11 mouse cellular contexts compared by ENCODE assay signal in the genomic region with DNA sequence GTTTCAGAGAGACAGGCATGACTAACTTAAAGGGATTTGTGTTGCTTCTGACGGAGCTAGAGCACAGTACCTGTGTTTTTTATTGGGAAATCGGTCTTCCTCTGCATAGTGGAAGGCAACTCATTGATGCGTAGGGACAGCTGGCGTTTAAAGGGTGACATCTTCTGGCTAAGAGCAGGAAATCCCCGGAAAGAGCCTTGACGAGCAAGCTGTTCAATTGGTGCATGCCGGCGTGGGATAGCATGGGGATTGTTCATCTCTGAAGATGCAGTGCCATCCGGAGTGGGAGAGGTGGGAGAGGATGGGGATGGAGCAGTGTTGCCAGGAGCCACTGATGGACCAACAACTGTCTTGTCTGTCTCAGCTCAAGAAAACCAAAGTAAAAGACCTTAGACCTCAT. TPM values are rescaled to one million over a fixed set of nuclear protein-coding genes. Genes with fewer than 3 reads are reported as not detected.
DNase-seq lines count a peak whose midpoint lies in the region; ATAC-seq lines count a peak whose summit lies in the region.
"Had no signal": no experiment of that assay in that cellular context is flagged by ENCODE, and none has a peak within 500 bp of the region (broad histone marks: within the 10 kb centered on the region; RNA-seq: fewer than 3 reads in every experiment).

No protein-coding gene starts in this region.

- no peak overlapping the region for H3K27ac ChIP-seq in hindbrain, embryonic 15.5 days (replicated peaks)
- H3K27ac ChIP-seq in hindbrain, embryonic 10.5 days = no peak overlapping the region
- H3K27ac ChIP-seq: lung, embryonic 15.5 days; neural tube, embryonic 12.5 days had no signal

- H3K4me1 ChIP-seq in hindbrain, embryonic 15.5 days (replicated peaks) = no peaks in the 10 kb centered on the region
- H3K4me1 ChIP-seq in hindbrain, embryonic 10.5 days (replicated peaks) = no peaks in the 10 kb centered on the region
- H3K4me1 ChIP-seq: lung, embryonic 15.5 days; neural tube, embryonic 12.5 days had no signal

- peaks cover 47% of the 10 kb centered on the region for H3K36me3 ChIP-seq in hindbrain, embryonic 15.5 days
- peaks cover 93% of the 10 kb centered on the region for H3K36me3 ChIP-seq in hindbrain, embryonic 10.5 days

- no peaks in the 10 kb centered on the region for H3K9me3 ChIP-seq in hindbrain, embryonic 15.5 days
- H3K9me3 ChIP-seq in hindbrain, embryonic 10.5 days = peaks cover 5% of the 10 kb centered on the region

- DNase-seq in hindbrain, embryonic 10.5 days (ENCODE audit: low spot score) = no peak
- DNase-seq in Muller cell, postnatal 12 days (ENCODE audit: inconsistent ontology term) = peak; percentile 40
- DNase-seq in brain, embryonic 18.5 days (ENCODE audit: low read depth, low spot score) = peak; percentile 37
- DNase-seq in left cerebral cortex, postnatal 14 days (ENCODE audit: low spot score in 2 of 2) = peak; percentile 50 to 58
- DNase-seq in lung, postnatal 36 days = no peak
- DNase-seq in adrenal gland, adult 18-20 months (ENCODE audit: low spot score in 2 of 2) = no peak
- no peak for DNase-seq in yolk sac, embryonic 10.5 days (ENCODE audit: low spot score)
- DNase-seq: adrenal gland, postnatal 36 days had no signal

- H3K27me3 ChIP-seq in hindbrain, embryonic 15.5 days = no peaks in the 10 kb centered on the region
- H3K27me3 ChIP-seq in hindbrain, embryonic 10.5 days (ENCODE audit: insufficient read depth, poor library complexity, severe bottlenecking) = no peaks in the 10 kb centered on the region
- H3K27me3 ChIP-seq: lung, embryonic 15.5 days; neural tube, embryonic 12.5 days had no signal

- no peak overlapping the region for H3K4me3 ChIP-seq in hindbrain, embryonic 15.5 days
- H3K4me3 ChIP-seq in hindbrain, embryonic 10.5 days = no peak overlapping the region
- H3K4me3 ChIP-seq: lung, embryonic 15.5 days; neural tube, embryonic 12.5 days had no signal

- 46% methylated on average over 9 of the region's 9 CpGs for WGBS in hindbrain, embryonic 15.5 days
- WGBS in hindbrain, embryonic 10.5 days = 64% methylated on average over 9 of the region's 9 CpGs

- intact Hi-C loops in left cerebral cortex, postnatal 14 days (cut with DNase I) = no loop called here

- 0 out of 2 replicates have a peak, but pooled peaks have one; percentile 48 for ATAC-seq in hindbrain, embryonic 15.5 days (ENCODE audit: low FRiP score, low read depth)

- H3K4me2 ChIP-seq in hindbrain, embryonic 15.5 days = no peak overlapping the region
- H3K4me2 ChIP-seq: lung, embryonic 15.5 days; neural tube, embryonic 12.5 days had no signal

- H3K9ac ChIP-seq in hindbrain, embryonic 15.5 days = no peak overlapping the region
- H3K9ac ChIP-seq: lung, embryonic 15.5 days; neural tube, embryonic 12.5 days had no signal

RNA-seq across cellular contexts. Expression of gene Papln, which starts 37.5 kb away (rescaled TPM):
- polyA plus RNA-seq in hindbrain, embryonic 15.5 days (2015; fragmentation: Nextera tagmentation; extraction: Ambion mirVana) = 0.32 and 0.52 TPM in 2 replicates
- polyA plus RNA-seq in hindbrain, embryonic 10.5 days (2016; fragmentation: Nextera tagmentation; extraction: Ambion mirVana) = 0.04 and 0.14 TPM in 2 replicates
- 10 to 100 TPM; 14.4 TPM for total RNA-seq in left cerebral cortex, postnatal 14 days (2021)
- 1 to 10 TPM; 2.3 to 2.8 TPM for total RNA-seq in adrenal gland, adult 18-20 months (2021)

Comparison
In these comparisons a context has a peak if more than half of its experiments do, and no peak if none do; other contexts are left out.
1. DNase-seq: peak in Muller cell, postnatal 12 days (single experiment), brain, embryonic 18.5 days (single experiment) and left cerebral cortex, postnatal 14 days (2 of 2); none in hindbrain, embryonic 10.5 days (single experiment), lung, postnatal 36 days (single experiment), adrenal gland, adult 18-20 months (0 of 2) and yolk sac, embryonic 10.5 days (single experiment).
2. RNA of gene Papln, which starts 37.5 kb away (total RNA-seq): 14.4 TPM in left cerebral cortex, postnatal 14 days; 2.3 to 2.8 TPM in adrenal gland, adult 18-20 months; every median in the first group is over 4 times any median in the second.